Mouse (Mus musculus): ENCODE results near the gene Dctn1.

- TF ChIP-seq CTCF (IDR thresholded peaks at IDR 0.05; ENCODE audit: low read depth, low read length) (no peak), TAL1 (conservative IDR thresholded peaks at IDR 0.05; ENCODE audit: low read depth, low read length) (no peak), POLR2AphosphoS5 (IDR thresholded peaks at IDR 0.05; ENCODE audit: insufficient replicate concordance, low read depth, low read length) (no peak), GATA1 (IDR thresholded peaks at IDR 0.05; ENCODE audit: borderline replicate concordance, low read length) (no peak)
Measured at GRCm38 (mm10) chr6:83151721-83152120, 14.0 kb upstream of the Dctn1 start.

Data from G1E (cell line).